Mouse (Mus musculus) C2C12 (cell line): ENCODE results near the gene Nid2.

ENCODE experiments used
- CTCF ChIP-seq: IDR thresholded peaks from one replicate; pipeline ENCODE4 v1.5.1; 2011; ENCODE audit not compliant: control insufficient read depth, insufficient read depth, insufficient read length
- MYOD1 ChIP-seq: IDR thresholded peaks from one replicate; pipeline ENCODE4 v1.6.1; 2011; ENCODE audit warnings: low read depth; ENCODE audit not compliant: control insufficient read depth, insufficient read length

DNA sequence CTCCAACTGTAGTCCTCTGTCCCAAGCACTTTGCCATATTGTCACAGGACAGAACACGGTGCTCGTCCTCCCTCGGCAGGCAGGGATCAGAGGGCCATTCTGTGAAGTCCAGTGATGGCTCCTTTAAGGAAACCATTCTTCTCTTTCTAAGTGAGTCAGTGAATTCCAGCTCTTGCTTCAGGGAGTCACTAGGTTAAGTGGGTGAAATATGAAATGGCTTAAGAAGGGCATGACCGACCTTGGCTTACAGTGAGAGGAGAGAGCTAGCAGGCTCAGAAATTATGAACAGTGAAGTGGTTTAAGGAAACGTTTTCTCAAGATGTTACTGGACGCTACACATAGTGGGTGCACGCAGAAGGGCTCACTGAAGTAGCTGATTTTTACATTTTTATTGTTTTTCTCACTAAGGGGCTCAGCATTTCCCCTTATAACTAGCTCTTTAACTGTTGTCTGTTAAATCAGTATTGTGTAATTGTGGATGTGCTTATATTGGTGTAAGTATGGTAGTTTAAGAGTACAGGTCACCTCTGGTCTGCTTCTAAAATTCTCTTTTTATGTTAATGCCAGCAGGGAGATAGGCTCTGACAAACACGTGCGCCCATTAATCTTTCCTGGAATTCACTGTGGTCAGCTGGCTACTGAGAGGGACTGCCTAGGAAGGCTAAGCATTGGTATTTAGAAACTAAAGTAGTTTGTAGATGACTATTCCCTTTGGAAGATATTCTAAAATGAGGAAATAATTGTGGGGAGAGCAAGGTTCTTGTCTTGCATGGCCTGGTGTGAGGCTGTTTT lies 34.9 kb downstream of the Nid2 start:
- no peak for TF ChIP-seq CTCF
- no peak for TF ChIP-seq MYOD1
